Mouse (Mus musculus): ENCODE measurements around the gene 2610301B20Rik. TPM values are rescaled to one million over a fixed set of nuclear protein-coding genes. Genes with fewer than 3 reads are reported as not detected.

The 2610301B20Rik gene
- polyA plus RNA-seq (2012; rRNA removed): 5.3 and 7.0 TPM in 2 replicates

- no peaks in the 10 kb centered on the region; the same call in 1 of the 2 replicates for H3K27me3 ChIP-seq (replicated peaks; ENCODE audit: control insufficient read depth, insufficient read depth, low read length)
- H3K27ac ChIP-seq (ENCODE audit: insufficient read depth, low read depth, low read length): peak within 1 kb of the TSS; percentile 89
- DNase-seq: peak; percentile 93
- peaks cover 5% of the 10 kb centered on the region; the same call in 1 of the 2 replicates for H3K4me1 ChIP-seq (ENCODE audit: control insufficient read depth, insufficient read depth, low read length)
- H3K4me3 ChIP-seq (ENCODE audit: insufficient read depth, low read depth, low read length): peak within 1 kb of the TSS; percentile 83
- peak; percentile 20 for TF ChIP-seq POLR2A (IDR thresholded peaks at IDR 0.05; ENCODE audit: low read depth, low read length)
- no peak for TF ChIP-seq CTCF (conservative IDR thresholded peaks at IDR 0.05; ENCODE audit: insufficient read depth, insufficient read length, low read depth, low read length)
- H3K36me3 ChIP-seq (ENCODE audit: control insufficient read depth, insufficient read depth, low read length): no peaks in the 10 kb centered on the region
- under 1% methylated on average over 68 of the region's 68 CpGs for WGBS
Measured at GRCm38 (mm10) chr4:10873920-10874665, at the start of gene 2610301B20Rik. TSS of gene 2610301B20Rik (plus strand) at chr4:10874498.

GRCm38 (mm10) chr4:10833273-10833672, 41.0 kb upstream of the 2610301B20Rik start:
- no peak for DNase-seq
- Histone ChIP-seq H3K4me3 (ENCODE audit: insufficient read depth, low read depth, low read length) (no peak overlapping the region), H3K4me1 (ENCODE audit: control insufficient read depth, insufficient read depth, low read length) (no peaks in the 10 kb centered on the region), H3K27ac (ENCODE audit: insufficient read depth, low read depth, low read length) (no peak overlapping the region), H3K36me3 (ENCODE audit: control insufficient read depth, insufficient read depth, low read length) (no peaks in the 10 kb centered on the region), H3K27me3 (replicated peaks; ENCODE audit: control insufficient read depth, insufficient read depth, low read length) (no peaks in the 10 kb centered on the region)
- WGBS: 84% methylated on average over 1 of the region's 1 CpGs
- TF ChIP-seq POLR2A (IDR thresholded peaks at IDR 0.05; ENCODE audit: low read depth, low read length): no peak
- TF ChIP-seq CTCF (conservative IDR thresholded peaks at IDR 0.05; ENCODE audit: insufficient read depth, insufficient read length, low read depth, low read length): no peak

GRCm38 (mm10) chr4:10835252-10836051, 38.8 kb upstream of the 2610301B20Rik start:
- H3K4me3 ChIP-seq (ENCODE audit: insufficient read depth, low read depth, low read length): no peak overlapping the region
- no peak for TF ChIP-seq POLR2A (IDR thresholded peaks at IDR 0.05; ENCODE audit: low read depth, low read length)
- TF ChIP-seq CTCF (conservative IDR thresholded peaks at IDR 0.05; ENCODE audit: insufficient read depth, insufficient read length, low read depth, low read length): peak; percentile 32; the same call in 1 of the 2 replicates
- DNase-seq: peak; percentile 12
- no peak overlapping the region for H3K27ac ChIP-seq (ENCODE audit: insufficient read depth, low read depth, low read length)
- WGBS: 75% methylated on average over 6 of the region's 6 CpGs
- H3K27me3 ChIP-seq (replicated peaks; ENCODE audit: control insufficient read depth, insufficient read depth, low read length): no peaks in the 10 kb centered on the region
- no peaks in the 10 kb centered on the region for H3K36me3 ChIP-seq (ENCODE audit: control insufficient read depth, insufficient read depth, low read length)
- no peaks in the 10 kb centered on the region for H3K4me1 ChIP-seq (ENCODE audit: control insufficient read depth, insufficient read depth, low read length)

- Histone ChIP-seq H3K27me3 (replicated peaks; ENCODE audit: control insufficient read depth, insufficient read depth, low read length) (no peaks in the 10 kb centered on the region), H3K4me3 (ENCODE audit: insufficient read depth, low read depth, low read length) (no peak overlapping the region), H3K36me3 (ENCODE audit: control insufficient read depth, insufficient read depth, low read length) (no peaks in the 10 kb centered on the region), H3K4me1 (ENCODE audit: control insufficient read depth, insufficient read depth, low read length) (no peaks in the 10 kb centered on the region), H3K27ac (ENCODE audit: insufficient read depth, low read depth, low read length) (no peak overlapping the region)
- TF ChIP-seq POLR2A (IDR thresholded peaks at IDR 0.05; ENCODE audit: low read depth, low read length): no peak
- no peak for DNase-seq
- 55% methylated on average over 7 of the region's 7 CpGs for WGBS
Measured at GRCm38 (mm10) chr4:10845848-10846247, 28.4 kb upstream of the 2610301B20Rik start.

GRCm38 (mm10) chr4:10849812-10850211, 24.5 kb upstream of the 2610301B20Rik start:
- no peaks in the 10 kb centered on the region for H3K27me3 ChIP-seq (replicated peaks; ENCODE audit: control insufficient read depth, insufficient read depth, low read length)
- WGBS: 37% methylated on average over 7 of the region's 7 CpGs
- H3K4me1 ChIP-seq (ENCODE audit: control insufficient read depth, insufficient read depth, low read length): no peaks in the 10 kb centered on the region
- no peak for DNase-seq
- H3K4me3 ChIP-seq (ENCODE audit: insufficient read depth, low read depth, low read length): no peak overlapping the region
- no peaks in the 10 kb centered on the region for H3K36me3 ChIP-seq (ENCODE audit: control insufficient read depth, insufficient read depth, low read length)
- no peak for TF ChIP-seq CTCF (conservative IDR thresholded peaks at IDR 0.05; ENCODE audit: insufficient read depth, insufficient read length, low read depth, low read length)
- no peak for TF ChIP-seq POLR2A (IDR thresholded peaks at IDR 0.05; ENCODE audit: low read depth, low read length)
- H3K27ac ChIP-seq (ENCODE audit: insufficient read depth, low read depth, low read length): no peak overlapping the region

GRCm38 (mm10) chr4:10851013-10851412, 23.3 kb upstream of the 2610301B20Rik start:
- H3K27ac ChIP-seq (ENCODE audit: insufficient read depth, low read depth, low read length): no peak overlapping the region
- TF ChIP-seq CTCF (conservative IDR thresholded peaks at IDR 0.05; ENCODE audit: insufficient read depth, insufficient read length, low read depth, low read length): no peak
- no peak for TF ChIP-seq POLR2A (IDR thresholded peaks at IDR 0.05; ENCODE audit: low read depth, low read length)
- no peaks in the 10 kb centered on the region for H3K27me3 ChIP-seq (replicated peaks; ENCODE audit: control insufficient read depth, insufficient read depth, low read length)

GRCm38 (mm10) chr4:10859174-10859573, 15.1 kb upstream of the 2610301B20Rik start:
- TF ChIP-seq POLR2A (IDR thresholded peaks at IDR 0.05; ENCODE audit: low read depth, low read length) (no peak), CTCF (conservative IDR thresholded peaks at IDR 0.05; ENCODE audit: insufficient read depth, insufficient read length, low read depth, low read length) (no peak)
- no peaks in the 10 kb centered on the region for H3K27me3 ChIP-seq (replicated peaks; ENCODE audit: control insufficient read depth, insufficient read depth, low read length)
- no peak overlapping the region for H3K27ac ChIP-seq (ENCODE audit: insufficient read depth, low read depth, low read length)
- no peak overlapping the region for H3K4me3 ChIP-seq (ENCODE audit: insufficient read depth, low read depth, low read length)
- H3K36me3 ChIP-seq (ENCODE audit: control insufficient read depth, insufficient read depth, low read length): no peaks in the 10 kb centered on the region
- no peak for DNase-seq
- no peaks in the 10 kb centered on the region for H3K4me1 ChIP-seq (ENCODE audit: control insufficient read depth, insufficient read depth, low read length)

More at GRCm38 (mm10) chr4:10851013-10851412, 23.3 kb upstream of the 2610301B20Rik start:
- no peaks in the 10 kb centered on the region for H3K4me1 ChIP-seq (ENCODE audit: control insufficient read depth, insufficient read depth, low read length)
- 77% methylated on average over 5 of the region's 5 CpGs for WGBS
- no peak overlapping the region for H3K4me3 ChIP-seq (ENCODE audit: insufficient read depth, low read depth, low read length)
- DNase-seq: no peak
- H3K36me3 ChIP-seq (ENCODE audit: control insufficient read depth, insufficient read depth, low read length): no peaks in the 10 kb centered on the region
